Mouse (Mus musculus) erythroblast, embryonic 14.5 days (primary cell): ENCODE data around the gene Tmem221. TPM values are rescaled to one million over a fixed set of nuclear protein-coding genes. Genes with fewer than 3 reads are reported as not detected.

Experiments used
- H3K27me3 ChIP-seq: 2 replicates; pipeline ENCODE4 v1.6.1; 2012; ENCODE audit warnings: inconsistent platforms; ENCODE audit not compliant: control insufficient read depth
- H3K36me3 ChIP-seq: 2 replicates; pipeline ENCODE4 v1.6.1; 2012; ENCODE audit warnings: mild to moderate bottlenecking, inconsistent platforms; ENCODE audit not compliant: control insufficient read depth
- H3K4me1 ChIP-seq: 2 replicates; pipeline ENCODE4 v1.6.1; 2012; ENCODE audit warnings: inconsistent platforms; ENCODE audit not compliant: control insufficient read depth
- H3K4me3 ChIP-seq: replicated peaks from 2 replicates; pipeline ENCODE3; 2012; ENCODE audit warnings: moderate library complexity, mild to moderate bottlenecking, inconsistent platforms
- H3K9me3 ChIP-seq: 2 replicates; pipeline ENCODE4 v1.6.1; 2012; ENCODE audit warnings: low read length, inconsistent platforms, mixed read lengths; ENCODE audit not compliant: control insufficient read depth
- GATA1 ChIP-seq: IDR thresholded peaks from 2 replicates; pipeline ENCODE4 v1.6.1; 2012; ENCODE audit warnings: low read length, inconsistent platforms, mixed read lengths
- TAL1 ChIP-seq: IDR thresholded peaks from 3 replicates; pipeline ENCODE4 v1.6.1; 2012; ENCODE audit warnings: low read length, inconsistent platforms, mixed read lengths
- polyA plus RNA-seq: library from polyadenylated mRNA; stranded (reverse); fragments of >175 nt; gene quantifications from 2 replicates; pipeline ENCODE4 v1.2.3, GENCODE M21; 2012

Gene Tmem221
- polyA plus RNA-seq, 1 experiment = not detected

DNA sequence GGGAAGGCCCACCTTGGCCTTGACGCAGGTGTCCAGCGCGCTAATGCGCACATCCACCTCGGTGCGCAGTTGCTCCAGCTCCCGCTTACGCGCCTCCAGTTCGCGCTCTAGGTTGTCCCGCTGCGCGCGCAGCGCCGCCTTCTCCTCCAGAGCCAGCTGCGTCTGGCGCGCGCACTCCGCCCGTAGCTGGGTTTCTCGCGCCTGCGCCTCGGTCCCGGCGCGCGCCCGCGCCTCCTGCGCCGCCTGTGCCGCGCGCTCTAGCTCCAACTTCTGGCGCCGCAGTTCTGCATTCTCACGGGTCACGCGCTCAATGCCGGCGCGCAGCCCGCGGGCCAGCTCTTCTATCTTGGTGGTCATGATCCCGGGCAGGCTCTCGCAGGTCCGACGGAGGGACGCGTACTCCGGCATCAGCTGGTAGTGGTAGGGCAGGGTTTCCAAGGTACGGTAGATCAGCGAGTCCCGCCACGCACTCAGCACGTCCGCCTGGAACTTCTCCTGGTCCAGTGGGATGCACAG is 51.0 kb downstream of the Tmem221 start:
- no peak for TF ChIP-seq TAL1
- no peak for TF ChIP-seq GATA1
- H3K36me3 ChIP-seq = no peaks in the 10 kb centered on the region
- H3K4me1 ChIP-seq = peaks cover 25% of the 10 kb centered on the region
- H3K9me3 ChIP-seq = no peaks in the 10 kb centered on the region
- peak overlapping the region; percentile 29 for H3K4me3 ChIP-seq
- H3K27me3 ChIP-seq = peaks cover 32% of the 10 kb centered on the region

DNA sequence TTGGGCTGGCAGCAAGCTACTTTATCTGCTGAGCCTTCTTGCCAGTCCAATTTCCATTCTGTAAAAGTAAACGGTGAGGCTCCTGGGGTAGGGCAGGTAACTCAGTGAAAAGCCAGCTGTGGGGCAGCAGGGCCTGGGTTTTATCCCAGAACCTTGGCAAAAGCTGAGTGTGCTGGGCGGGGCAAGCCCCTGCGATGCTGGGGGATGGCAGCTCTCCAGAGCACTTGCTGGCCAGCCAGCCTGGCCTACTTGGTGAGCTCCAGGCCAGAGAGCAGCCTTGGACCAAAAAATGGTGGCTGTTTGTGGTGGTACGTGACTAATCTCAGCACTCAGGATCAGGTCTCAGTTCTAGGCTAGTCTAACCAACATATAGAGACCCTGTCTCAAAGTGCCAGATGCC is 52.7 kb downstream of the Tmem221 start:
- Histone ChIP-seq H3K36me3 (no peaks in the 10 kb centered on the region), H3K4me1 (peaks cover 10% of the 10 kb centered on the region), H3K27me3 (peaks cover 32% of the 10 kb centered on the region), H3K4me3 (no peak overlapping the region), H3K9me3 (no peaks in the 10 kb centered on the region)
- TF ChIP-seq GATA1 (no peak), TAL1 (no peak)

DNA sequence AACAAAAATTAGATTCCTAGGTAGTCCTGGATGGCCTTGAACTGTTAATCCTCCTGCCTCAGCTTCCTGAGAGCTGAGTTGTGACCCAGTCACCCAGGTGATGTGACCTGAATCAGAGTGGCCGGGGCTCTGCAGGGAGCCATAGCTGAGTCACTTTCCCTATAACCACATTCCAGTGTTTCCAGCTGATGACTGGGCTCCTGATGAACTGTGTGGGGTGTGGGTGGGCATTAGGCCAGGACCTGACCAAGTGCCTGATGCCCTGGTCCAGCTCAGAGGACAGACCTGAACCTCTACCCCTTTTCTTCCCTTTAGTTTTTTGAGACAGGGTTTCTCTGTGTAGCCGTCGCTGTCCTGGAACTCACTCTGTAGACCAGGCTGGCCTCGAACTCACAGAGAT is 53.3 kb downstream of the Tmem221 start:
- Histone ChIP-seq H3K27me3 (peaks cover 32% of the 10 kb centered on the region), H3K4me1 (peaks cover 9% of the 10 kb centered on the region), H3K4me3 (no peak overlapping the region), H3K36me3 (no peaks in the 10 kb centered on the region), H3K9me3 (no peaks in the 10 kb centered on the region)
- TF ChIP-seq GATA1 (no peak), TAL1 (no peak)

DNA sequence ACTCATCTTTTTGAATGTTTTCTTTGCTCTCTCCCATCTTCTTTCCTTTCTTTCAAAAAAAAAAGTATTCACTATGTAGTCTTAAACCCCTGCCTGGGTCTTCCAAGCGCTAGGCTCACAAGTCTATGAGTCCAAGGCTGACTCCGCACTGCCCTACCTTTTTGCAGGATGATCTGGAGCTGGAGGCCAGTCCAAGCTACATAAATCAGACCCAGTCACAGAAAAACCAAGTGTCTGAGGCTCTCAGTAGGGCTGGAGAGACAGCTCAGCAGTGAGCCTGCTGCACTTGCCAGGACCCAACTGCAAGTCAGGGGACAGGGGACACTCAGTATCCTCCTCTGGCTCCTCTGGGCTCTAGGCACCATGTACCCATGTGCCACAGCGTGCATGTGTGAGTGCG is 54.3 kb downstream of the Tmem221 start:
- H3K9me3 ChIP-seq = no peaks in the 10 kb centered on the region
- no peak overlapping the region for H3K4me3 ChIP-seq
- H3K4me1 ChIP-seq = peaks cover 9% of the 10 kb centered on the region
- TF ChIP-seq GATA1 = no peak
- TF ChIP-seq TAL1 = no peak
- H3K27me3 ChIP-seq = peaks cover 26% of the 10 kb centered on the region
- H3K36me3 ChIP-seq = no peaks in the 10 kb centered on the region

Other genes starting within 250 kb of the Tmem221 start
- gene Use1, start 192.0 kb downstream of the Tmem221 start, polyA plus RNA-seq = 16.3 and 17.0 TPM in 2 replicates
- 6.6 and 7.5 TPM in 2 replicates for gene Ocel1, start 187.6 kb downstream of the Tmem221 start, polyA plus RNA-seq
- 0.41 and 0.60 TPM in 2 replicates for gene Nr2f6, start 176.9 kb downstream of the Tmem221 start, polyA plus RNA-seq
- gene Ushbp1, start 163.1 kb downstream of the Tmem221 start, polyA plus RNA-seq = 0.03 and 0.10 TPM in 2 replicates
- 15.4 and 18.1 TPM in 2 replicates for gene Babam1, start 162.0 kb downstream of the Tmem221 start, polyA plus RNA-seq
- 17.4 and 17.5 TPM in 2 replicates for gene Ankle1, start 152.9 kb downstream of the Tmem221 start, polyA plus RNA-seq
- 3.9 and 4.7 TPM in 2 replicates for gene Abhd8, start 95.2 kb downstream of the Tmem221 start, polyA plus RNA-seq
- 18.9 and 20.4 TPM in 2 replicates for gene Mrpl34, start 93.9 kb downstream of the Tmem221 start, polyA plus RNA-seq
- 41.0 and 42.3 TPM in 2 replicates for gene Dda1, start 89.7 kb downstream of the Tmem221 start, polyA plus RNA-seq
- gene Ano8, start 72.9 kb downstream of the Tmem221 start, polyA plus RNA-seq = 0.09 and 0.20 TPM in 2 replicates
- gene Gtpbp3, start 70.8 kb downstream of the Tmem221 start, polyA plus RNA-seq = 1.2 and 1.4 TPM in 2 replicates
- gene Plvap, start 47.1 kb downstream of the Tmem221 start, polyA plus RNA-seq = 0.18 and 0.30 TPM in 2 replicates
- 0.02 TPM in 1 of 2 replicates, not detected in the other for gene Ccdc194, start 33.2 kb downstream of the Tmem221 start, polyA plus RNA-seq
- 0.21 and 0.72 TPM in 2 replicates for gene Bst2, start 21.4 kb downstream of the Tmem221 start, polyA plus RNA-seq
- gene Mvb12a, start 15.9 kb downstream of the Tmem221 start, polyA plus RNA-seq = 2.9 and 3.6 TPM in 2 replicates
- not detected in 2 replicates for gene Nxnl1, start 7.7 kb upstream of the Tmem221 start, polyA plus RNA-seq
- 0.02 and 0.03 TPM in 2 replicates for gene Slc27a1, start 10.0 kb upstream of the Tmem221 start, polyA plus RNA-seq
- gene Pgls, start 33.3 kb upstream of the Tmem221 start, polyA plus RNA-seq = 12.5 and 16.2 TPM in 2 replicates
- gene Fam129c, start 38.8 kb upstream of the Tmem221 start, polyA plus RNA-seq = 0.10 and 0.13 TPM in 2 replicates
- gene Colgalt1, start 52.1 kb upstream of the Tmem221 start, polyA plus RNA-seq = 0.41 and 0.72 TPM in 2 replicates
- gene Unc13a, start 112.9 kb upstream of the Tmem221 start, polyA plus RNA-seq = 0.01 TPM in 1 of 2 replicates, not detected in the other
- gene Jak3, start 117.4 kb upstream of the Tmem221 start, polyA plus RNA-seq = 1.5 TPM in 2 replicates
- gene Insl3, start 130.3 kb upstream of the Tmem221 start, polyA plus RNA-seq = 0.36 and 0.75 TPM in 2 replicates
- 3.4 and 3.7 TPM in 2 replicates for gene B3gnt3, start 142.9 kb upstream of the Tmem221 start, polyA plus RNA-seq
- 14.2 and 14.6 TPM in 2 replicates for gene Fcho1, start 166.8 kb upstream of the Tmem221 start, polyA plus RNA-seq